Mouse (Mus musculus): ENCODE measurements around the gene Itgb1. TPM values are rescaled to one million over a fixed set of nuclear protein-coding genes. Genes with fewer than 3 reads are reported as not detected.
A peak's percentile ranks its signal among the peaks of the same experiment; 100 is the strongest.

Itgb1 gene
- polyA plus RNA-seq (2015; fragmentation: Nextera tagmentation; extraction: Ambion mirVana) = 105 and 107 TPM in 2 replicates

DNA sequence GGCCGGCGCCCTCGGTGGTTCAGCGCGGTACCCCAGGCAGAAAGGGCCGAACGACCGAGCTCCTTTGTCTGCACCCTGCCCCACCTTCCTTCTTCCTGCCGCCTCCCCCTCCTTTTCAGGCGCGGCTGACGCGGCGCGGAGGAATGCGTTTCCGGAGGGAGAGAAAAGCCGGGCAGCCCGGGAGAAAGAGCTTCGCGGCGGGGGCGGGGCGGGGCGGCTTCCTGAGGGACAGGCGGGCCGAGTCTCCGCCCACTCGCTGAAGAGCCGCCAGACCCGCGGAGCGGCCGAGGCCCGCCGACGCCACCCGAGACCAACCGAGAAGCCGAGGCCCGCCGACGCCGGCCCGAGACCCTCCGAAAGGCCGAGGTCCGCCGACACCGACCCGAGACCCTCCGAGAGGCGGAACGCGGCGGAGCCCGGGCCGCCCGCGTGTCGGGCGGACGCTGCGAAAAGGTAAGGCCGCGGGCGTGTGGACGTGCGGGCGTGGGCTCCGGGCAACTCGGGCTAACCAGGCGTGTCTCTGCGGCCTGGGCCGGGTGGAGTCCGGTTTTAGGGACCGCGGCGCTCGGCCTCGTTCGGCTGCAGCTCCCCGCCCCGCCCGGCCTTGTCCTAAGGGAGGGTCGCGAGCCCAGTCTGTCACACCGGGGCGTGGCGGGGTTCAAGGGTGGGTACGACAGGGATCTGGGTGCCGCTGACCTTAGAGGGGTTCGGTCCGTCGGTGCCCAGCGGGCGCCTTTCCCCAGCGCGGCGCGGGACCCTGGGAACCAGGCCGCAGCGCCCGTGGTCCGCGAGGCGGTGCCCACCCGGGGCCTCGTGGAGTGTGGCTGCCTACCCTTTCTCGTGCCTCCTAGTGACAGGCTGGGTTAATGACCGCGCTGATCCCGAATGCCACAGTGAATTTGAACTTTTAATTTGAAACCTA, at the start of gene Itgb1:
Itgb1 (plus strand) TSS at position 148 of the 922 bp plus-strand sequence.
- peak; percentile 81 for DNase-seq (ENCODE audit: low spot score)

DNA sequence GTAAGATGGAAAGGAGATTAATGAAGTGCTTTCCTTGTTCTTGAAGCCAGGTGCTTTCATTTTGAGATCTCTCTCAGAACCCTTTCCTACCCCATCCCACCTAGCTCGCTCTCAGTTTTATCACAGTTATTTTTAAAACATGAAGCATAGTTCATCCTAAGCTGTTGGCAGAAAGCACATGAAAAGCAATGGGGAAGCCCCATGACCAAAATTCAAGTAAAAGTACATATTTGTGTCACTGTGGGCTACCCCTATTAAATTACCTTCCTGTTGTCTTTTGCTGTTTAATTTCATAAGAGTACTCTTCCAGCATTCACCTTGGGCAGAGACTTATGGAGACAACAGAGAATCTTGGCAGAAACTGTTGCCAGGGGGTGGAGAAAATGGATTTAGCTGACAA, 42.4 kb upstream of the Itgb1 start:
- no peak for DNase-seq (ENCODE audit: low spot score)

DNA sequence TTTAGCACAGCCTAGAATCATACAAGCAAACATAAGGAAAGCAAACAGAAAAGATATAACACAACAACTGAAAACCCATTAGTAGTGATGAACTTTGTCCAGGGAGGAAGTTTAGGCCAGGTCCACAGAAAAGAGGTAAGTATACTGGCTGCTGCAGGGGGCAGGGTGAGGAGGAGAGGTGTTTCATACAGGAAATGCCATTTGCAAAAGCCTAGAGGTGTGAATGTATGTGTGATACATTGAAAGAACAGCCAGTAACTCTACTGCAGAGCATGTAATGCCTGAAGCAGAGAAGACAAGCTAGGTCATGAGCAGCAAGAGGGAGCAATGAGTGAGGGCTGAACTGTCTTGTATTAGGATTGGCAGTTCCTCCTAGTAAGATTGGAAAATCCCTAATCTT, 40.0 kb upstream of the Itgb1 start:
- no peak for DNase-seq (ENCODE audit: low spot score)

DNA sequence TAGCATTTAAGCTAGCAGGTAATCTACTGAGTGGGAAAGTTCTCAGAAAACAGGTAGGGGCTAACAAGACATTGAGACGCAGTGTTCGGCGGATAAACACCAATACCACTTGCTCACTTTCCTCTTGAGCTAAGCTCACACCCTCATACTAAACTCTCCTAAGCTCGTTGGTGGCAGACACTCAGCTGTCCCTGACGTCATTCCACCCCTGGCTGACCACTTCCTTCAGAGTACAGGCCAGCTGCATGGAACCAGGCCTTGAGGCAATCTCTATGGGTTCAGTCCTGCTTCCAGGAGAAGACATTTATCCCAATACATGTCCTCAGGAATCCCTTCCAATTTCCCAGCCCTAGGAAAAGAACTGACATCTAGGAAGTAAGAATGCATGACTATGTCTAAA, 39.0 kb upstream of the Itgb1 start:
- no peak for DNase-seq (ENCODE audit: low spot score)

DNA sequence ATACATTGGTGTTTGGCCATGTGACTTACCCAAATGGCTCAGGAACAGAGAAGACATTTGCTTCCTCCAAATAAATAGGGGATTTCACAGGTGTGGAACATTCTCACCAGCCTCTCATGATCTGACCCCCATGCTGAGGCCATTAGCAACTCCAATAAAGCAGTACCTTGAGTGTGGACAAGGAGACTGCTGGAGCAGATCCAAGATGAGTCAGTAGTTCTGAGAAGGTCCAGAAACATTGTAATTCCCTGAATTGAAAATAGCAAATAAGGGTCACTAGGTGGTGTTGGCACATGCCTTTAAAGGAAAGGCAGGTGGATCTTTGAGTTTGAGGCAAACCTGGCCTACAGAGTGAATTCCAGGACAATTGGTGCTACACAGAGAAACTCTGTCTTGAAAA, 37.4 kb upstream of the Itgb1 start:
- DNase-seq (ENCODE audit: low spot score) = no peak

DNA sequence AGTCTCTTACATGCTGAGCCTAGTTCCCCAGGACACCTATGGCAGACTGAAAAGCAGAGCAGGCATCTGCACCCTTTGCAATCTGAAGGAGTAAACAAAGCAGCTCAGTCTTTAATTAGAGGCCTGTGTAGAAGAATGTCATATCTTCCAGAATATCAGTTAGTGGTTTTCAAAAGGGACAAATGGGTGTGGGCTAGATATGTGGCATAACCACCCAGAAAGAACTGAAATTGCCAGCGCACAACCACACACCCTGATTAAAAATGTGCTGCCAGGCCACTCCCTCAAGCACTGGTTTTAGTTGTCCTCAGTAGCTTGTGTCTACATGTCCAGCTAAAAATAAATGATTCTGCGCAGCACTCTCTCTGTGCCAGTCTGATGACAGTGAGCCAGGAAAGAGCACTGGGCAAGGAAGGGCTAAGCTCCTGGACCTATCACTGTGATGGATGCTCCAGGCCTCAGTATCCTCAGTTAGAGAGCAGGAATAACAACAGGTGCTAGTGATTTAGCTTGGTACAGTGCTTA, 35.1 kb upstream of the Itgb1 start:
- no peak for DNase-seq (ENCODE audit: low spot score)

DNA sequence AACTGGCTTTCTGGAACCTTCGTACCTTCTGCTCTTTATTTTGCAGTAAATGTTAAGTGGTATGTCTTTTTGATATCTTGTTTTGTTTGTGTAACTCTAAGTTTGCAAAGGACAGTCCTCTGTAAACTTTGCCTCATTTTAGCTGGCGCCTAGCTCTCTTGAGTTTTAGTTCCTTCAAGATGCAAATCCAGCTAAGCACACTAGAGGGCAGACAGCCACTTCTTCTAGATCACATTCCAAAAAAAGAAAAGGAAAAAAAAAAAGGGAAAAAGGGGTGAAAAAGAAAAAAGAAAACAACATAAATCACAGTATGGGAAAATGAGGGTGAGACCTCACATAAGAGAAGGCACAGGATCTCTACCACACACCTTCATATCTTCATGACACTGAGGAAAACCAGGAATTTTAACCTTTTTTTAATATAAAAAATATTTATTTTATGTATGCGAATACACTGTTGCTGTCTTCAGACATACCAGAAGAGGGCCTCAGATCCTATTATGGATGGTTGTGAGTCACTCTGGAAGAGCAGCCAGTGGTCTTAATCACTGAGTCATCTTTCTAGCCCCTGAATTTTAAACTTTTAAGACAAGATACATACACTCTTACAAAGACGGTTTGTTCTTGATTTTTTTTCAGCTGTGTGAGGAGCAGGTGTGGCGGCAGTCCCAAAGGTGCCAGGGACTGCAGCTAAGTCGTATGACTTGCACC, 32.9 kb upstream of the Itgb1 start:
- peak; percentile 57 for DNase-seq (ENCODE audit: low spot score)

DNA sequence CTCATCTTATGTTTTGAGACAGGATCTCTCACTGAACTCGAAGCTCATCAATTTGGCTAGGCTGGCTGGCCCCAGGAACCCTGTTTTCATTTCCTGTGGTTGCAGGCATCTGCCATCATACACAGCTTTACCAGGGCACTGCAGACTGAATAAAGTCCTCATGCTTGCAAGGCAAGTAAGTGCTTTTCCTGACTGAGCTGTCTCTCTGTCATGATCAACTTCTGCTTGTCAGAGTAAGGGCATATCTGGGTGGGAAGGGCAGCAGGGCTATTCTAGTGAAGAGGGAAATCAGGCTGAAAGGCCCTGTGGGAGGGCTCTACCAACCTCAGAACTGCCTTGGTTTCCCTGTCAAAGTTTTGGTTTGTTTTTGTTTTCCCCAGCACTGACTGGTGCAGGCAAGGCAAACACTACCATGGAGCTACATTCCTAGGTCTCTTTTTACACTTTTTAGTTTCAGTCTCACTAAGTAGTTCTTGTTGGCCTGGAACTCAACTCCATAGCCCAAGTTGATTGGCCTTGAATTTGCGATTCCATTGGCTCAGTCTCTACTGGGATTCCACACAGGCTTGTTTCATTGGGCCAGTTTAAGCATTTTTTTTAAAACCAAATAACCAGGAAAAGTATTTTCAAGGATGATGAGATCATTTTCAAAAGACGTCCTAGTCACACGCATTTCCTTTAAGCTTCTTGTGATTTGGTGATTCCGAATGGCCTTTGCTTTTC, 31.7 kb upstream of the Itgb1 start:
- peak; percentile 60 for DNase-seq (ENCODE audit: low spot score)

DNA sequence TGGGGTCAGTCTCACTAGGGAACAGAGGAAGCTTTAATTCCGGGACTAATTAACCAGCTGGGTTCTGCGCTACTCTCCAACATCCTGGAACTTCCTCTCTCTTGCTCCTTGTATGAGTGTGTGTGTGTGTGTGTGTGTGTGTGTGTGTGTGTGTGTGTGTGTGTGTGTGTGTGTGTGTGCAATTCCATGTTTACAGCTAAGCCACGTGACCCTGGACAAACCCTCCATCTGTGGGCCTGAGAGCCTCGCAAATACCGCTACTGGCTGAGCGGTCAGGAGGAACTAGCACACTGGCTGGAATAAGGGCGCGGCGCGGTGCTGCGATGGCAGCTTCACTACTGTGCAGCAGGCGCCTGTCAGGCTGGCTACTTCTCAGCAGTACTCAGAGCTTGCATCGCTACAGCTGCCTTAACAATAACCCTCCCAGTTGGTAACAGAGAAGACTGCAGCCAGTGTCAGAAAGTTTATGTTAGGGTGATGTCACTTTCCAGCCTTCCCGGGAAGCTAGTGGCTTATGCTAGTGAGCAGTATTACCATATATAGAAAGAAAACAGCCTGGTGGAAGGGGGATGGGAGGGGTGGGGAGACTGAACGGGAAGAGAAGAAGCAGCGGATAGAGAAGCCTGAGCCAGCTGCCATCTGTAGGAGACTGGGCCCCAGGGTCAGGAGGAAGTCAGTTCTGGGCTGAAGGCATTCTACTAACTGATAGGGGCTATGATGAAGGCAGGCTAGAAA, 30.9 kb upstream of the Itgb1 start:
- DNase-seq (ENCODE audit: low spot score) = peak; percentile 56

DNA sequence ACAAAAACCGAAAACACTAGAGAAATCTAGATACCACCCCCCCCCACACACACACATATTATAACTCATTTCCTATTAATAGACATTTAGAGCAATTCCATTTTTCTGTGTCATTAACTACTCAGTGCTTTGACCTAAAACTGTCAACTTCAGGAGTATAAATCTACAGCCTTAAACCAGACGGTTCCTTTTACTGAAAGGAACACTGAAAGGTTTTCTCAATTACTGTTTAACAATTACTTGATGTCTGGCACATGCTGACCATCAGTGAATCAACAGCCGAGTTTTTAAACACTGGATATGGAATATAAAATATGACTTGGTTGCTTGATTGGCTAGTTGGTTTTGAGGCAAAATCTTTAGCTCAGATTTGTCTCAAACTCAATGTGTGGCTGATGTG, 23.3 kb upstream of the Itgb1 start:
- no peak for DNase-seq (ENCODE audit: low spot score)

DNA sequence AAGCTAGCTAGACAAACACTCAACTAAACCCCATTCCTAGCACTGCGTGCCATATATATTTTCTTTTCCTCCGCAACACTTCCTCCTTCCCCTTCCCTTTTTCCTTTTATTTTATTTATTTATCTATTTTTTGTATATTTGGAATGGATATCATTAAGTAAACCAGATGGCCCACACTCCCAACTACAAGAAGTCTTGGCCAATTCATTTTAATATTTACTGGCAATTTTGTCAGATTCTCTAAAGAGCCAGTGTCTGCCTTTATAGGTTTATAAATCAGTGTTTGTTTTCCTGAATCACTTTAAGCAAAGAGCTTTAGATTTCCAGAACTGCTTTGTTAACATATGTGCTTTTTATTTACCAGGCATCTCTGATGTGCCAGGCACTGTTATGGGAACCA, 22.8 kb upstream of the Itgb1 start:
- DNase-seq (ENCODE audit: low spot score) = no peak

DNA sequence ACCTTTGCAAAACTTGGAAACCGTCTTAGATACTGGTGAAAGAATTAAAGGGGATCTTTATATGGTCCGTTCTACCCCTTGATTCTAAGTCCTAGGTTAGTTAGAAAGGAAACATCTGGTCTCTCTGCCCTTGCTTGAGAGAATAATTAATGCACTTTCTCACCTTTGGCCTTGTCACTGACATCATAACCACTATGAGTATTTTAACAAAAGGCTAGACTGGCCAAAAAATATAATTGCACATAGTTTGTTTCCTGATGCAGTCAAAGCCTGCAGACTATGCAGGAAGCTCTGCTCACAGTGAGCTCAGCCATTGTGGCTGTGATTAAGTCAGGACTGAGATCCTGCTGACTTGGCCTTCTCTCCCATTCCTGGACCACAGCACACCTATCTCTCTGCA, 22.3 kb upstream of the Itgb1 start:
- no peak for DNase-seq (ENCODE audit: low spot score)

DNA sequence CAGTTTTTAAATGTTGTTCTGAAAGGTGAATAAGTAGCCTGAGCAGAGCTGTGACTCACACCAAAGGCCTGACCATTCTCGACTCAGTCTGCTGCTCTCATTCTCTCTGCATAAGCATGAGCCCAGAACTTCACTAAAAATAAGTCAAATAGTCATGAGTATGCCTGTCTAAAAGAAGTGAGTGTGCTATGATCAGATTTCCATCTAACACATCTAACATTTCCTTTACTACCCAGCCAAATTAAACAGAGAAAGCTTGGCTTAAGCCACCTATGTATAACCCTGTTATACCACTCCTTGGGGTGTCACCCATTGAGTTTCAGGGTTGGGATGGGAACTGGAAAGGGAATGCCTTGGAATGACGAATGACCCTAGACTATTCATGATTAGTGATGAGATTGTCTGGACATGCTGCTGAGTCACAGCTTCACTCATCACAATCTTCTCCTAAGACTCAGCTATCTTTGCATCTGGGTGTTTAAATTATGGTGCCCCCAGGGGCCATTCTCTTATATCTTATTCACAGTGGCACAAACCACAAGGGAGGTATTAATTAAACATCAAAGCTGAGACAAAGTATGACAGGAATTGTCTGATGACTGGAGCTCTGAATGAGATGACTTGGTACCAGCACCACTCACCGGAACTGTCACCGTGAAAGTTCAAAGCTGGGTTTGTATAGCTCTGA, 18.7 kb upstream of the Itgb1 start:
- DNase-seq (ENCODE audit: low spot score) = no peak

DNA sequence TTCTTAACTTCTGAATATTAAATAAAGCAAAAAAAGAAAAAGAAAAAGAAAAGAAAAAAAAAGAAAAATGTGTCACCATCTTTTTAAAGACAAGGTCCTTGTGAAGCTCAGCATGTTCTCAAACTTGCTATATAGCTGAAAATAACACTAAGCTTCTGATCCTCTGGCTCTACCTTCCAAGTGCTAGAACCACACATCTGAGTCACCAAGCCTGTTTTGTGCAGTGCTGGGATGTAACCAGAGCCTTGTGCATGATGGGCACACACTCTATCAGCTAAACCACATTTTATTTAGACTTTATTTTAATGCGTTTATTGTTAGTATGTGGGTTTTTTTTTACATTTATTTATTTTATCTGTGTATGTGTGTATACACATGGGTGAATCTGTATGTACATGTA, 13.6 kb upstream of the Itgb1 start:
- no peak for DNase-seq (ENCODE audit: low spot score)

DNA sequence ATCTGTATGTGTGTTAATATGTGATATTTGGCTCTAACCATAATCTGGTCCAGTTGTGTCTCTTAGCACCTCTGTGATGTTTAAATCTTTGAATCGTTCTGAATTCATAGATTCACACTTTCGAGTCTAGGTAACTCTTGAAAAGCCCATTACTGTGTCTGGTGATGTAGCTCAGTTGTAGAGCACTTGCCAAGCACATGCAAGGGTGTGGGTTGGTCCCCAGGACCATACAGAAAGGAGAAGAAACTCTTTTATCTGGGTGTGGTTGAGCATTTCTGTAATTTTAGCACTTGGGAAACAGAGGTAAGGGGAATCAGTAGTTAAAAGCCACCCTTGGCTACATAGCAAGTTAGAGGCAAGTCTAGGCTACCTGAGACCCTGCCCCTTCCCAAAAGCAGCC, 13.0 kb upstream of the Itgb1 start:
- DNase-seq (ENCODE audit: low spot score) = no peak

DNA sequence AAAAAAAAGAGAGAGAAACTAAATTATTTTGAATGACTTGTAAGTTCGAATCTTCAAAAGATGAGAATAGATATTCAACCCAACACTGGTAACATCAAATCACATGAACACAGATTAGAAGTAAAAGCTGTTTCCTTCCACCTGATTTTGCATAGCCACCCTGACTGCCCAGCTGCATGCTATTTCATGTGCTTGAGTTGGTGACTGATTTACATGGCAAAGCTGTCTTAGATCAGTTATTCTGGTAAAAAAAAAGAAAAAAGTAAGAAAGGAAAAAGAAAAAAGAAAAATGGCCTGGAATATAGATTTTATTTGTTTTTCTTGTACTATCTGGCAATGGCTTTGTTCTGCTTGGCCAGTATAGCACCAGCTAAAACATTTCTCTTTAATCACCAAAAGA, 12.5 kb upstream of the Itgb1 start:
- no peak for DNase-seq (ENCODE audit: low spot score)

DNA sequence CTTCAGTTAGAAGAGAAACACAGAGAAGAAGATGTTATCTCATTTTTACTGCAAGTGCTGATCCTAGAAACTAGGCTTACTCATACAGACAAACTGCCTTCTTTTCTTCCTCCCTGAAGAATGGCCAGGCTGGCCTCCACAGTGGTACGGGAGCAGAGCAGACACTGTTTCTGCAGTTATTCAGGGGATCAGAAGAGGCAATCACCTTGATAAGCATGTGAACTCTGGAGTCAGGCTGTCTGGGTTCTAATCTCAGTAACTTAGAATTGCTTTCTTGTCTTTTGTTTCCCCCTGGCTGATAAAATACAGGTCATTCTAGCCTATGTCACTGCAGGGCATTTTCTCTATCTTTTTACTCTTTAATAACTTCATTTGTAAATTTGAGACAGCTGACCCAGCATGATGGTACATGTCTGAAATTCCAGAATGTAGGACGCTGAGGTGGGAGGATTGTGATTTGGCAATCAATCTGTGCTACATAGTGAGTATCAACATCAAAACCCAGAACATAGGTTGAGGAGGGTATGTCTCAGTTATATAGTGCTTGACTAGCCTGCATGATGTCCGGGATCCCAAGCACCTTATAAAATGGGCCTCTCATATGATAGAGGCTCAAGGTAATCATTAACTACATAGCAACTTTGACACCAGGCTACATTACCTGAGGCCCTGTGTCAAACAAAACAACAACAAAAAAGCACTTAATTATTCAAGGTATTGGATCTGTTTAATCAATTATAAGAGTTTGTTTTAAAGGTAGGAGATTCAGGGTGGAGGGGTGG, 9.4 kb upstream of the Itgb1 start:
- no peak for DNase-seq (ENCODE audit: low spot score)

DNA sequence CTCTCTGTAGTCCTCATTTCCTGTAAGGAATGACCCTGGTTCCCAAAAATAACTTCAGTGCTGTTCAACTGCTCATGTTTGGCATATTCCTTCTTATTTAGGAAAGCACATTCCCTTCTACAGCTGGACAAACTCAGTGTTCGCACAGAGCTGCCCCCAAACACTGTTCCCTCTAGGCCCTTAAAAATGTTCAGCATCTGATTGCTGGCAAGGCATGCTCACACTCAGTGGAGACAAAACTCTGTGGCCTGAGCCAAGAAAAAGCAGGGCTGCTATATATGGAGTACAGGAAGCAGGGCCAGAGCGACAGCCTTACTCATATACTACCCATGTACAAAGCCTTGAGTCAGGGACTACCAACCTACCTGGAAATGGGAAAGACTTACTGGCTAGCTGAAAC, 5.5 kb upstream of the Itgb1 start:
- no peak for DNase-seq (ENCODE audit: low spot score)

DNA sequence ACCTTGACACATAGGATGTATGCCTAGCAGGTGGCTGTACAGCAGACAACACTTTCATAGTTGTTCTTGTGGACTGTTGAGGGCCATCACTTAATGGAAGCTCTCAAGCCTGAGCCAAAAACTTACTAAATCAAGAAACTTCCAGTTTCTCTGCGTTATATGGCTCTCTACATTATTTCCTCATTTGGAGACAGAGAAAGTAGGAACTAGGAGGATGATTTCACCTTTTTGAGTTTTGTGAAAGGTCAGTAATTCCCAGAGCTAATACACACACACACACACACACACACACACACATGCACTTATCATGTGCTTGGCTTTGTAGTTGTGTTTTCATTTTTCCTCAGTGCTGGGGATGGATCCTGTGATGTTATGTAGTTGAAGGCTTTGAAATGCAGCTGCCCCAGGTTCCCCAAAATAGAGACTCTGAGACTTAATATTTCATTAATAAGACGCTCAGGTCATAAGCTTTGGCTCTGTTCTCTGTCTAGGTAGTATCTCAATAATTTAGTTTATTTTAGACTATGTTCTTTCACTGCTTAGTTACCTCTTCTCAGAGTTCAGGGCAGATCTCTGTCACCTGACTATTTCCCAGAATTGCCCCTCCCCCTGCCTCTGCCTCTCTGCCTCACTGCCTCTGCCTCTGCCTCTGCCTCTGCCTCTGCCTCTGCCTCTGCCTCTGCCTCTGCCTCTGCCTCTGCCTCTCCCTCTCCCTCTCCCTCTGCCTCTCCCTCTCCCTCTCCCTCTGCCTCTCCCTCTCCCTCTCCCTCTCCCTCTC, 4.7 kb upstream of the Itgb1 start:
- DNase-seq (ENCODE audit: low spot score) = no peak

All from thymus, postnatal 0 days (tissue).